Mouse (Mus musculus): ENCODE data around the gene Kif5a.

GRCm38 (mm10) chr10:127264971-127265370, 1.8 kb upstream of the Kif5a start:
- TF ChIP-seq TAL1 (conservative IDR thresholded peaks at IDR 0.05; ENCODE audit: low read depth, low read length) (no peak), CTCF (IDR thresholded peaks at IDR 0.05; ENCODE audit: low read depth, low read length) (no peak), POLR2AphosphoS5 (IDR thresholded peaks at IDR 0.05; ENCODE audit: insufficient replicate concordance, low read depth, low read length) (no peak), GATA1 (IDR thresholded peaks at IDR 0.05; ENCODE audit: borderline replicate concordance, low read length) (no peak), GATA2 (IDR thresholded peaks at IDR 0.05; ENCODE audit: borderline replicate concordance, low read depth, low read length) (no peak)
